Mouse (Mus musculus): ENCODE data around the gene Gdpd3. TPM values are rescaled to one million over a fixed set of nuclear protein-coding genes. Genes with fewer than 3 reads are reported as not detected.
"Not testable (repeated sequence)": the region's sequence is repeated elsewhere in the genome, so short reads cannot be mapped to it uniquely, and the experiment has no call there.

Gdpd3 gene
- total RNA-seq, 2 experiments from 2014 or later, result 2.6 to 3.5 TPM

DNA sequence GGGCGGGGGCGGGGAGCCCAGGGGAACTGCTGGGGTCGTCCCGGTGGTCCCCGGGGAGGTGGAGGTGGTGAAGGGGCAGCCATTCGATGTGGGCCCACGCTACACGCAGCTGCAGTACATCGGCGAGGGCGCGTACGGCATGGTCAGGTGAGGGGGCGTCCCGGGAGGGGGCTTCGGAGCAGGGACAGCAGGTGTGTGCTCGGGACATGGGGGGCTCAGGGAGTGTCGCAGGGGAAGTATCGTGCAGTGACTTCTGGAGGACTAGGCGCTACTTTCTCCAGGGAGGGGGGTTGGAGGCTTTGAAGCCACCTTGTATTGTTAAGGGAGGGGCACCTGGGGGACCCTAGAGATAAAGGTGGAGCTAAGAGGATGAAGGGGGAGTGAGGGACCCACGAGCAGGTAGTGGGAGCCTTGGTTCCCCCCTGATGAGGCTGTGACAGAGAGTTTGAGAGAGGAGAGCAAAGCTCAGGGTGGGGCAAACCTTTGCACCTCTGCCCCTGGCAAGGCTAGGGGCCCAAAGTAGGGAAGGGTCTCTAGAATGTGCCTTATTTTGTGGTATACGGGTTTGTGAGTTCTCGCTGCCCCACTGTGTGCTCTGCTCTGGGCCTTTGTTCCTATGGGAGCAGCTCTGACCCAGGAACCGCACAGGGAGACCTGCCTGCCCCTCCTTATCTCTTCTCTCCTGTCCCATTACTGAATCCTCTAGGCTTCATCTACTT lies 6.3 kb upstream of the Gdpd3 start:
- intact Hi-C loops (cut with DNase I), result loop anchor here (5.0 kb wide), 1 partner anchor 58 kb away; no protein-coding TSS in a partner anchor
- DNase-seq (ENCODE audit: extremely low spot score in 1 of 2, low spot score in 2 of 2), result no peak

- intact Hi-C loops (cut with DNase I), result loop anchor here (5.0 kb wide), 1 partner anchor 58 kb away; no protein-coding TSS in a partner anchor
- peak in 1 of 2 experiments; percentile 90 for DNase-seq (ENCODE audit: extremely low spot score in 1 of 2, low spot score in 2 of 2)
Measured at GRCm38 (mm10) chr7:126760391-126760802, 5.7 kb upstream of the Gdpd3 start.

DNA sequence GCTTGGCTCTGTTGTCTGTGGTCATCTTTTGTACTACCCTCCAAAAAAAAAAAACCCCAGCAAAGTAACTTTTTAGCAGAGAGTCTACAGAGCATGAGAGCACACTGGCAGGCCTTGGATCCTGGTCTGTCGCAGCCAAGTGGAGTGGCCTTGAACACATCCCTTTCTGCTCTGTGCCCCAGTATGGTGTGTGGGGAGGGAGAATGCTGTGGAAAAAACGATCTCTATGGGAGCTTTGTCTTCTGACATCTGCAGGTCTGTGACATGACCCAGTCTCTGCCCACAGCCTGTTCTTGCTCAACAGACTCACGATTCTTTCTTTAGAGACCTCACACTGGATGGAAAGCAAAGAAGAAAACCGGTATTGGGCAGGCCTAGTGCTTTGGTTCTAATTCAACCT lies 5.2 kb upstream of the Gdpd3 start:
- intact Hi-C loops (cut with DNase I), result loop anchor here (5.0 kb wide), 1 partner anchor 59 kb away; no protein-coding TSS in a partner anchor
- DNase-seq (ENCODE audit: extremely low spot score in 1 of 2, low spot score in 2 of 2), result no peak

GRCm38 (mm10) chr7:126761529-126762067 lies 4.5 kb upstream of the Gdpd3 start:
- no peak for DNase-seq (ENCODE audit: extremely low spot score in 1 of 2, low spot score in 2 of 2)
- intact Hi-C loops (cut with DNase I), result loop anchor here (5.0 kb wide), 1 partner anchor 59 kb away; no protein-coding TSS in a partner anchor

- no peak for DNase-seq (ENCODE audit: extremely low spot score in 1 of 2, low spot score in 2 of 2)
- intact Hi-C loops (cut with DNase I), result loop anchor here (5.0 kb wide), 1 partner anchor 60 kb away; no protein-coding TSS in a partner anchor
Measured at GRCm38 (mm10) chr7:126762471-126763008, 3.6 kb upstream of the Gdpd3 start.

GRCm38 (mm10) chr7:126765540-126765939 lies 594 bp upstream of the Gdpd3 start:
- DNase-seq (ENCODE audit: extremely low spot score in 1 of 2, low spot score in 2 of 2), result no peak
- intact Hi-C loops (cut with DNase I), result no loop called here

- intact Hi-C loops (cut with DNase I), result no loop called here
- DNase-seq (ENCODE audit: extremely low spot score in 1 of 2, low spot score in 2 of 2), result no peak
Measured at GRCm38 (mm10) chr7:126767001-126767400, 867 bp downstream of the Gdpd3 start.

DNA sequence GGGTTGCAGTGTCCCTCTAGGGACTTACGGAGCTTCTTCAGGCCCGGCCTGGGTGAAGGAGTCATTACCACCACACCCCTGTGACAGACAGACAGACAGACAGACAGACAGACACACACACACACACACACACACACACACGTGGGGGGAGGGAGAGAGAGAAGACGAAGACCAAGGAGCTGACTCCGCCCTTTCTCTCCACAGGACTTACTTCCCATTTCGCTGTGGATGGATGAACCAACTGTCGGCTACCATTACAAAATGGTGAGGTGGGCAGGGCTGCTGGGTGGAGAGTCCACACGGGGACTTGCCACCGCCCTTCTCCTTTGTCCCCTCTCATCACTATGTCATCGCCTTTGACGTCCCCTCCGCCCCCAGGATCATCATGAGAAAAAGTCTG lies 4.7 kb downstream of the Gdpd3 start:
- intact Hi-C loops (cut with DNase I), result no loop called here
- DNase-seq (ENCODE audit: extremely low spot score in 1 of 2, low spot score in 2 of 2), result no peak

DNA sequence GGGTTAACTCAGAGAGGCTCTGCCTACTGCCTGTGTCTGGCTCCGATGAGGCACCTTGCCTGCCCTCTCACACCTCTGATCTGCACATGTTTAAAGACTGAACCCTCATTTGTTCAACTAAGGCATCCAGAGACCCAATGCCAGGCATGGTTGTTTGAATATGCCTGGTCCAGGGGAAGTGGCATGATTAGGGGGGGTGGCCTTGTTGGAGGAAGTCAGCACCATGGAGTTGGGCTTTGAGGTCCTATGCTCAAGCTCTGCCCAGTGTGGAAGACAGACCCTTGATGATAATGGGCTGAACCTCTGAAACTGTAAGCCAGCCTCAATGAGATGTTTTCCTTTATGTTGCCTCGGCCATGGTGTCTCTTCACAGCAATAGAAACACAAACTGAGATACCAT lies 7.2 kb downstream of the Gdpd3 start:
- intact Hi-C loops (cut with DNase I), result no loop called here
- DNase-seq (ENCODE audit: extremely low spot score in 1 of 2, low spot score in 2 of 2), result no peak

DNA sequence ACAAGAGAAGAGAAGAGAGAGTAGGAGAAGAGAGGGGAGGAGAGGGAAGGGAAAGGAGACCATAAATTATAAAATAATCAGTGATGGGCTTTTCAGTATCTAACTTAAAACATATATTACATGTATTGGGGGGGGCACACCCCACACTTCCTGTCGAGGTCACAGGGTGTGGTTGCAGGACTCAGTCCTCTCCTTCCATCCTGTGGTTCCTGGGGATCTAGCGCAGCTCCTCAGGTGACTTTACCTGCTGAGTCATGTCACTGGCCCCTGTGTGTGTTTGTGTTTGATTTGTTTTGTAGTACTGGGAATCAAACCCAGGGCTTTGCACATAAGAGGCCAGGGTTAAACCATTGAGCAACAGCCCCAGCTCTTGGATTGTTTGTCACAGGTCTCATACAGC lies 8.3 kb downstream of the Gdpd3 start:
- no peak for DNase-seq (ENCODE audit: extremely low spot score in 1 of 2, low spot score in 2 of 2)
- intact Hi-C loops (cut with DNase I), result no loop called here

GRCm38 (mm10) chr7:126775185-126775977 lies 9.2 kb downstream of the Gdpd3 start:
- DNase-seq (ENCODE audit: extremely low spot score in 1 of 2, low spot score in 2 of 2), result no peak
- intact Hi-C loops (cut with DNase I), result loop anchor here (5.0 kb wide), 1 partner anchor 73 kb away; no protein-coding TSS in a partner anchor

GRCm38 (mm10) chr7:126775978-126776234 lies 9.8 kb downstream of the Gdpd3 start:
- intact Hi-C loops (cut with DNase I), result loop anchor here (5.0 kb wide), 1 partner anchor 74 kb away; no protein-coding TSS in a partner anchor
- DNase-seq (ENCODE audit: extremely low spot score in 1 of 2, low spot score in 2 of 2), result no peak

GRCm38 (mm10) chr7:126776598-126777057 lies 10.5 kb downstream of the Gdpd3 start, which contains the start of gene Ypel3:
TSS of gene Ypel3 (plus strand) at chr7:126776955.
- DNase-seq (ENCODE audit: extremely low spot score in 1 of 2, low spot score in 2 of 2), result peak; percentile 91 to 98
- intact Hi-C loops (cut with DNase I), result loop anchor here (5.0 kb wide), 1 partner anchor 74 kb away; no protein-coding TSS in a partner anchor

- intact Hi-C loops (cut with DNase I), result loop anchor here (5.0 kb wide), 1 partner anchor 75 kb away; no protein-coding TSS in a partner anchor
- DNase-seq (ENCODE audit: extremely low spot score in 1 of 2, low spot score in 2 of 2), result no peak
Measured at GRCm38 (mm10) chr7:126777476-126777875, 11.3 kb downstream of the Gdpd3 start.

DNA sequence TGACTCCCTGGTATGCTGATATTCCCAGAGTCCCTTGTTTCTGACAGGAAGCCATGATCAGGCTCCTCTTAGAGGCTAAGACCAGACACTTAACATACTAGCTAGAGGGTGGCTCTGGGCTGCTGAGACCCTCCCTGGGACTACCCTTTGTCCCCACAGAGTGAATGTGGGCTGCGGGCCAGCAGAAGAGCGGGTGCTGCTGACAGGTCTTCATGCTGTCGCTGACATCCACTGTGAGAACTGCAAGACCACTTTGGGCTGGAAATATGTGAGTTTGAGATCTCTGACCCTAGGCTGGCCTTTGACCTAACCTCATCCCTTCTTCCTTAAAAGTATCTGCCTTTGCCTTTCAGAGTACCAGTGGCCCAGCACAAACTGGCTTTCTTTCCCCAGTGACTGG lies 12.0 kb downstream of the Gdpd3 start:
- intact Hi-C loops (cut with DNase I), result loop anchor here (5.0 kb wide), 1 partner anchor 76 kb away; no protein-coding TSS in a partner anchor
- no peak for DNase-seq (ENCODE audit: extremely low spot score in 1 of 2, low spot score in 2 of 2)

GRCm38 (mm10) chr7:126779101-126779500 lies 13.0 kb downstream of the Gdpd3 start:
- not testable (repeated sequence) for DNase-seq (ENCODE audit: extremely low spot score in 1 of 2, low spot score in 2 of 2)
- intact Hi-C loops (cut with DNase I), result loop anchor here (5.0 kb wide), 1 partner anchor 77 kb away; no protein-coding TSS in a partner anchor

- DNase-seq (ENCODE audit: extremely low spot score in 1 of 2, low spot score in 2 of 2), result peak; percentile 87 to 94
- intact Hi-C loops (cut with DNase I), result loop anchor here (5.0 kb wide), 1 partner anchor 78 kb away; no protein-coding TSS in a partner anchor
Measured at GRCm38 (mm10) chr7:126779983-126780970, 14.1 kb downstream of the Gdpd3 start.

Measured in left cerebral cortex, postnatal 10 days (tissue).